Mouse (Mus musculus) erythroblast, embryonic 14.5 days (primary cell): Measurements from ENCODE around the gene Trank1.

Source experiments
- GATA1 ChIP-seq: IDR thresholded peaks from 2 replicates; pipeline ENCODE4 v1.6.1; 2012; ENCODE audit warnings: low read length, inconsistent platforms, mixed read lengths
- TAL1 ChIP-seq: IDR thresholded peaks from 3 replicates; pipeline ENCODE4 v1.6.1; 2012; ENCODE audit warnings: low read length, inconsistent platforms, mixed read lengths

- TF ChIP-seq GATA1 (no peak), TAL1 (no peak)
These were observed 117.8 kb downstream of the Trank1 start for GRCm38 (mm10) chr9:111429363-111429750.
